ENCODE assay signal across 15 mouse cellular contexts in genomic region chr9:43480826-43481591, GRCm38 (mm10).
DNase-seq lines count a peak whose midpoint lies in the region; TF ChIP-seq lines count a peak whose summit lies in the region.
"Had no signal": no experiment of that assay in that cellular context is flagged by ENCODE, and none has a peak within 500 bp of the region (broad histone marks: within the 10 kb centered on the region; RNA-seq: fewer than 3 reads in every experiment).

No protein-coding gene starts in this region.

- intact Hi-C loops in gastrocnemius, adult 2 months (cut with DNase I), result no loop called here

- H3K27ac ChIP-seq in gastrocnemius, adult 2 months, result peak overlapping the region; percentile 88
- peak overlapping the region; percentile 93 for H3K27ac ChIP-seq in layer of hippocampus, adult 2 months
- H3K27ac ChIP-seq: heart, embryonic 13.5 days; liver, embryonic 15.5 days had no signal

- DNase-seq in cerebellum, postnatal 10 days, result peak; percentile 69 to 74
- DNase-seq in cerebellum, adult 11 months, result no peak
- peak; percentile 58 for DNase-seq in gastrocnemius, adult 2 months
- DNase-seq in gastrocnemius, adult 8-10 months (ENCODE audit: low spot score in 2 of 2), result no peak
- no peak for DNase-seq in layer of hippocampus, adult 2 months (ENCODE audit: low spot score in 2 of 2)
- DNase-seq in layer of hippocampus, adult 18-20 months (ENCODE audit: low spot score in 2 of 2), result no peak
- DNase-seq in gastrocnemius, postnatal 25 days, result peak; percentile 45
- DNase-seq in layer of hippocampus, postnatal 25 days (ENCODE audit: extremely low spot score in 1 of 2, low spot score in 1 of 2), result no peak
- DNase-seq: cerebellum, adult 11-12 months; kidney, adult 11 months; kidney, postnatal 10 days; spleen, adult 18-20 months; thymus, adult 18-20 months had no signal

- TF ChIP-seq CTCF in gastrocnemius, adult 2 months (IDR thresholded peaks at IDR 0.05), result no peak
- TF ChIP-seq CTCF in layer of hippocampus, adult 2 months (conservative IDR thresholded peaks at IDR 0.05), result no peak

- H3K4me3 ChIP-seq in gastrocnemius, adult 2 months, result no peak overlapping the region
- H3K4me3 ChIP-seq in layer of hippocampus, adult 2 months, result no peak overlapping the region
- H3K4me3 ChIP-seq: heart, embryonic 13.5 days; liver, embryonic 15.5 days had no signal

Comparison
In these comparisons a context has a peak if more than half of its experiments do, and no peak if none do; other contexts are left out.
1. DNase-seq: peak in cerebellum, postnatal 10 days (2 of 2), gastrocnemius, adult 2 months (single experiment) and gastrocnemius, postnatal 25 days (single experiment); none in cerebellum, adult 11 months (single experiment), gastrocnemius, adult 8-10 months (0 of 2), layer of hippocampus, adult 2 months (0 of 2), layer of hippocampus, adult 18-20 months (0 of 2) and layer of hippocampus, postnatal 25 days (0 of 2).